Mouse (Mus musculus): ENCODE measurements around the gene Mark1. TPM values are rescaled to one million over a fixed set of nuclear protein-coding genes. Genes with fewer than 3 reads are reported as not detected.

Gene Mark1
- polyA plus RNA-seq, 1 experiment from 2014 or later = 12.5 TPM

- 59% methylated on average over 3 of the region's 3 CpGs for WGBS
- H3K9ac ChIP-seq = no peak overlapping the region
- no peak for ATAC-seq (ENCODE audit: low FRiP score)
- H3K4me3 ChIP-seq (replicated peaks; ENCODE audit: low read length) = no peak overlapping the region
- no peak overlapping the region for H3K4me2 ChIP-seq (replicated peaks)
- no peaks in the 10 kb centered on the region for H3K36me3 ChIP-seq (replicated peaks; ENCODE audit: control insufficient read depth, insufficient read depth)
- H3K9me3 ChIP-seq (ENCODE audit: control insufficient read depth, low read length) = no peaks in the 10 kb centered on the region
- H3K27ac ChIP-seq = no peak overlapping the region; the same call in 1 of the 2 replicates
- DNase-seq (ENCODE audit: low spot score) = no peak
- peaks cover 6% of the 10 kb centered on the region; the same call in 1 of the 2 replicates for H3K4me1 ChIP-seq (replicated peaks; ENCODE audit: control insufficient read depth, insufficient read depth, low read length)
- H3K27me3 ChIP-seq (ENCODE audit: control insufficient read depth, insufficient read depth, low read length) = no peaks in the 10 kb centered on the region
Measured at GRCm38 (mm10) chr1:184853922-184854321, 145.4 kb downstream of the Mark1 start.

GRCm38 (mm10) chr1:184853339-184853738, 146.0 kb downstream of the Mark1 start:
- H3K36me3 ChIP-seq (replicated peaks; ENCODE audit: control insufficient read depth, insufficient read depth) = no peaks in the 10 kb centered on the region
- H3K27me3 ChIP-seq (ENCODE audit: control insufficient read depth, insufficient read depth, low read length) = no peaks in the 10 kb centered on the region
- ATAC-seq (ENCODE audit: low FRiP score) (peak; percentile 44; the same call in 1 of the 2 replicates), DNase-seq (ENCODE audit: low spot score) (no peak)
- H3K9me3 ChIP-seq (ENCODE audit: control insufficient read depth, low read length) = no peaks in the 10 kb centered on the region
- WGBS = 30% methylated on average over 5 of the region's 5 CpGs
- H3K9ac ChIP-seq = no peak overlapping the region
- peak overlapping the region; percentile 22; the same call in 1 of the 2 replicates for H3K27ac ChIP-seq
- H3K4me3 ChIP-seq (replicated peaks; ENCODE audit: low read length) = no peak overlapping the region
- H3K4me1 ChIP-seq (replicated peaks; ENCODE audit: control insufficient read depth, insufficient read depth, low read length) = peaks cover 6% of the 10 kb centered on the region; the same call in 1 of the 2 replicates
- peak overlapping the region; percentile 24 for H3K4me2 ChIP-seq (replicated peaks)

DNA sequence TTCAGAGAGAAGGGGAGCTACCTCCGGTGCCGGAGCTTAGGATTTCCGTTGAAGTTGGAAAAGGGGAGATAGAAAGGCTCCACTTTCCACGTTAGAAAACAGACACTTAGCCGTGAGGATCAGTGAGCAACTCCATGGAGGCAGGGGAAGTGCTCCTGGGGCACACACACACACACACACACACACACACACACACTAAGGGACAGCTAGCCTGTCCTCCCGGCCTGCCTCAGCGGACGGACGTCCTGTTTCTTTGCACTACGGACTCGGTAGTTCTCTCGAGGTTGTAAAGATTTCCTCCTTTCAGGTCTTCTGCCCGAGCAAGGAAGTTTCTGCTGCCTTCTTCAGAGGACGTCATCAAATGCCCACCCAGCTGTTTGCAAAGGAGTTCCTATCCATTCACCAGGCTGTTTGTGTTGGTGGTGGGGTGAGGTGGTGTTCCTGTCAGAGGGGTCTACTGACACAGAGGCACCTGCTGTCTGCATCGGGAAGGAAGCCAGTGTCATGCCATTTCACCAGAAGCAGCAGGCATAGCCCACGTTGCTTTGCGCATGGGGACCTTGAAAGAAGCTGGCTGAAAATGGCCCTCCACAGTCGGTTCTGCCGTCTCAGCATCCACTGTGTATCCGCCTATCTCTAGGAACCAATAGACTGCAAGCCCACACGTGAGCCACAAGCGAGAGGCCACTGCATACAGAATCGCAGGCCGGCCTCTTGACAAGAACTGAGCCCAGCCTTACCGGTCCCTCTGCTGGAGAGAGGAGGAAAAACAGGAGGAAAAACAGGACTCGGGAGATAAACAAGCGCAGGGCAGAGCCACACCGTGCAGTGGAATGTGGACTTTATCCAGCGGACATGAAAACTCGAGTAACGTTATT, 147.4 kb downstream of the Mark1 start:
- WGBS = 17% methylated on average over 31 of the region's 31 CpGs
- Histone ChIP-seq H3K4me1 (replicated peaks; ENCODE audit: control insufficient read depth, insufficient read depth, low read length) (peaks cover 6% of the 10 kb centered on the region; the same call in 1 of the 2 replicates), H3K27ac (peak overlapping the region; percentile 72), H3K4me2 (replicated peaks) (peak overlapping the region; percentile 48), H3K27me3 (ENCODE audit: control insufficient read depth, insufficient read depth, low read length) (peaks cover 8% of the 10 kb centered on the region; the same call in 1 of the 2 replicates), H3K4me3 (replicated peaks; ENCODE audit: low read length) (peak overlapping the region; percentile 9; the same call in 1 of the 2 replicates), H3K9ac (peak overlapping the region; percentile 39), H3K36me3 (replicated peaks; ENCODE audit: control insufficient read depth, insufficient read depth) (no peaks in the 10 kb centered on the region), H3K9me3 (ENCODE audit: control insufficient read depth, low read length) (no peaks in the 10 kb centered on the region)
- DNase-seq (ENCODE audit: low spot score) (peak; percentile 87), ATAC-seq (ENCODE audit: low FRiP score) (peak; percentile 92)

DNA sequence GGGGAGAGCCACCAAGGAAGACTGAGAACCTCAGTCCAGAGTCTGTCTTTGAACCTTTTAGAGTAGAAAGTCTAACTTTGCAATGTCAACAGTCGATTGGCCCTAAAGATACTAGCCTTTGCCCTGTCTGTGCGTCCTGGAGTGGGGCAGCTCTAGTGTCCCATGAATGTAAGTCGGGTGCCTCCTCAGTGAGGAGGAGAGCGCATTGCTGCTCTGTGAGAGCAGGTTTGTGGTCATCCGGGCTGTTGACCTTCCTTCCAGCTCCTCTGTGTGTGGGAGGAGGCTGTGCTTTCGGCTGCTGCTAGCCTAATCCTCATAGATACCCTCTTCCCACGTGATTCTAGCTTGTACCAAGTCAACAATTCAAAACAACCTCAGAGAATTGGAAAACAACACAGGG, 148.2 kb downstream of the Mark1 start:
- H3K4me1 ChIP-seq (replicated peaks; ENCODE audit: control insufficient read depth, insufficient read depth, low read length) = peaks cover 11% of the 10 kb centered on the region
- H3K4me3 ChIP-seq (replicated peaks; ENCODE audit: low read length) = no peak overlapping the region
- H3K27me3 ChIP-seq (ENCODE audit: control insufficient read depth, insufficient read depth, low read length) = peaks cover 14% of the 10 kb centered on the region; the same call in 1 of the 2 replicates
- ATAC-seq (ENCODE audit: low FRiP score) = no peak
- no peak for DNase-seq (ENCODE audit: low spot score)
- H3K4me2 ChIP-seq (replicated peaks) = no peak overlapping the region
- no peaks in the 10 kb centered on the region for H3K9me3 ChIP-seq (ENCODE audit: control insufficient read depth, low read length)
- no peak overlapping the region for H3K27ac ChIP-seq
- no peak overlapping the region for H3K9ac ChIP-seq
- H3K36me3 ChIP-seq (replicated peaks; ENCODE audit: control insufficient read depth, insufficient read depth) = no peaks in the 10 kb centered on the region
- WGBS = 49% methylated on average over 7 of the region's 7 CpGs

DNA sequence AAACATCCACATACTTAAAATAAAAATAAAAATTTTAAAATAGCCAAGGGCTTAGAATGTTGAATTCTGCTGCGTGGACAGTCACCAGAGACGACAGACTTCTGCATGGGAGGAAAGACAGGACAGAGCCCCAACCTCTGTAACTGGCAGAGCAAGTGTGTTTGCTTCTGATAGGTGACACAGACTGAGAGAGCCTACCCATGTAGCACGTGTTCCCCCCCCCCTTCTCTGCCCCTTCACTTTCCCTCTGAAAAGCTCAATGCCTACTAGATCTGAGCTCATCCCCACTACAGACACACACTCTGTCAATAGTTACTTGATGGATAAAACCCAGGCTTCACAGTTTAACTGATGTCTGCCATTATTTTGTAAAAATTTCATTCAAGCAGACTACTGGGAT, 152.4 kb downstream of the Mark1 start:
- no peak overlapping the region for H3K27ac ChIP-seq
- peaks cover 23% of the 10 kb centered on the region for H3K4me1 ChIP-seq (replicated peaks; ENCODE audit: control insufficient read depth, insufficient read depth, low read length)
- no peaks in the 10 kb centered on the region for H3K9me3 ChIP-seq (ENCODE audit: control insufficient read depth, low read length)
- no peaks in the 10 kb centered on the region for H3K36me3 ChIP-seq (replicated peaks; ENCODE audit: control insufficient read depth, insufficient read depth)
- H3K9ac ChIP-seq = no peak overlapping the region
- H3K4me3 ChIP-seq (replicated peaks; ENCODE audit: low read length) = no peak overlapping the region; the same call in 1 of the 2 replicates
- DNase-seq (ENCODE audit: low spot score) (no peak), ATAC-seq (ENCODE audit: low FRiP score) (no peak)
- no peak overlapping the region for H3K4me2 ChIP-seq (replicated peaks)
- 67% methylated on average over 3 of the region's 3 CpGs for WGBS
- peaks cover 14% of the 10 kb centered on the region; the same call in 1 of the 2 replicates for H3K27me3 ChIP-seq (ENCODE audit: control insufficient read depth, insufficient read depth, low read length)

Other genes with a start within 250 kb of the Mark1 start
- gene Marc1, start 188.3 kb downstream of the Mark1 start, polyA plus RNA-seq (2014; fragmentation: Nextera tagmentation; extraction: Ambion mirVana) = 0.21 and 0.33 TPM in 2 replicates
- gene Marc2, start 153.1 kb downstream of the Mark1 start, polyA plus RNA-seq (2014; fragmentation: Nextera tagmentation; extraction: Ambion mirVana) = 141 and 144 TPM in 2 replicates
- 1.1 and 1.5 TPM in 2 replicates for gene C130074G19Rik, start 116.4 kb downstream of the Mark1 start, polyA plus RNA-seq (2014; fragmentation: Nextera tagmentation; extraction: Ambion mirVana)
- 26.8 and 28.8 TPM in 2 replicates for gene Rab3gap2, start 204.5 kb upstream of the Mark1 start, polyA plus RNA-seq (2014; fragmentation: Nextera tagmentation; extraction: Ambion mirVana)